Mouse (Mus musculus) left cerebral cortex, postnatal 36 days (tissue): Measurements from ENCODE around the gene Gm525. TPM values are rescaled to one million over a fixed set of nuclear protein-coding genes. Genes with fewer than 3 reads are reported as not detected.

Source experiments
- total RNA-seq, 2 experiments: library from RNA; stranded (reverse); gene quantifications; 2 replicates each; pipeline ENCODE4 v1.2.3; 2021

The Gm525 gene
- total RNA-seq, 2 experiments from 2014 or later = not detected

Other genes starting within 250 kb of the Gm525 start
- 10 to 100 TPM; 41.6 to 43.1 TPM for gene Akap1, start 209.3 kb upstream of the Gm525 start, total RNA-seq
- gene Scpep1, start 118.4 kb upstream of the Gm525 start, total RNA-seq = 10 to 100 TPM; 16.3 to 19.3 TPM
- not detected for gene Elobl, start 106.9 kb upstream of the Gm525 start, total RNA-seq
- gene Coil, start 103.6 kb upstream of the Gm525 start, total RNA-seq = 10 to 100 TPM; 20.6 to 21.1 TPM
- gene Trim25, start 74.5 kb upstream of the Gm525 start, total RNA-seq = 1 to 10 TPM; 4.1 to 4.9 TPM
- gene Dgke, start 7.0 kb upstream of the Gm525 start, total RNA-seq = 10 to 100 TPM; 55.6 to 57.2 TPM
- gene Nog, start 228.5 kb downstream of the Gm525 start, total RNA-seq = 10 to 100 TPM; 14.1 to 15.3 TPM